Mouse (Mus musculus): ENCODE results near the gene Phactr2.

DNA sequence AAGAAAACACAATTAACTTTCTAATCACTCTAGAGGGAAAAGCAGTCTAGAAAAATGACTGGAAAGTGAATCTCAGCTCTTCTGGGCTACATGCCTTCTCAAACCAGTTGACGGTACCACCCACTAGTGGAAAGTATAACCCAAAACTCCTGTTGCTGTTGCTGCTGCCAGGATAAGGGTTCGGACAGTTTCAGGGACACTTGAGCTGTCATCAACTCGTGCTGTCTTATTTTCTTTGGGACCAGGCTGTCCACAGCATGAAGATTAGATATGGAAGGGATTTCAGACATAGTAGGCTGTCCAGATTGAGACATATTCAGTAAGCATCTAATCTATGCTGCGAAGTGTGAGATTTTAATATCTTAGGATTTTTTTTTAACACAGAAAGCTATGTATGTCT lies 199.5 kb downstream of the Phactr2 start:
- no peak for TF ChIP-seq MEF2A (IDR thresholded peaks at IDR 0.05; ENCODE audit: extremely low read depth, insufficient replicate concordance, low read depth, low read length, poor library complexity, severe bottlenecking)
- TF ChIP-seq POLR2A (IDR thresholded peaks at IDR 0.05; ENCODE audit: control insufficient read depth in 1 of 2, insufficient read depth in 1 of 2, low read depth in 1 of 2, low read length in 2 of 2, poor library complexity in 1 of 2): no peak
- TF ChIP-seq SMC3 (IDR thresholded peaks at IDR 0.05; ENCODE audit: low read depth, low read length): no peak
- TF ChIP-seq USF1 (IDR thresholded peaks at IDR 0.05; ENCODE audit: low read depth, low read length): no peak
- no peak for TF ChIP-seq E2F4 (IDR thresholded peaks at IDR 0.05; ENCODE audit: borderline replicate concordance, low read depth, low read length)
- TF ChIP-seq CTCF (IDR thresholded peaks at IDR 0.05 in 2 of 3, conservative IDR thresholded peaks at IDR 0.05 in 1 of 3; ENCODE audit: control insufficient read depth in 1 of 3, insufficient read depth in 1 of 3, low read depth in 2 of 3, low read length in 3 of 3, poor library complexity in 1 of 3, severe bottlenecking in 1 of 3): no peak
- TF ChIP-seq NELFE (IDR thresholded peaks at IDR 0.05; ENCODE audit: low read depth, low read length): no peak
- no peak for TF ChIP-seq MYB (IDR thresholded peaks at IDR 0.05; ENCODE audit: low read depth, low read length)
- TF ChIP-seq EP300 (IDR thresholded peaks at IDR 0.05; ENCODE audit: low read depth in 1 of 2, low read length in 2 of 2): no peak
- no peak for TF ChIP-seq SIN3A (IDR thresholded peaks at IDR 0.05; ENCODE audit: low read length)
